Mouse (Mus musculus): ENCODE results near the gene Sesn3.

Gene Sesn3

GRCm38 (mm10) chr9:14382256-14382791 lies 107.5 kb downstream of the Sesn3 start:
- Histone ChIP-seq H3K4me1 (replicated peaks; ENCODE audit: low read depth, low read length) (peaks cover 37% of the 10 kb centered on the region), H3K36me3 (ENCODE audit: insufficient read depth, low read length) (no peaks in the 10 kb centered on the region), H3K4me3 (replicated peaks; ENCODE audit: low read length) (no peak overlapping the region), H3K9me3 (ENCODE audit: low read length) (peaks cover 4% of the 10 kb centered on the region), H3K27me3 (ENCODE audit: insufficient read depth, low read length) (peaks cover 25% of the 10 kb centered on the region)
- TF ChIP-seq NANOG (IDR thresholded peaks at IDR 0.05; ENCODE audit: borderline replicate concordance, low read length) = no peak
- no peak for TF ChIP-seq POU5F1 (IDR thresholded peaks at IDR 0.05; ENCODE audit: borderline replicate concordance, low read length)
- TF ChIP-seq CTCF (conservative IDR thresholded peaks at IDR 0.05; ENCODE audit: low read length) = no peak

Data from E14TG2a.4 (cell line).